Mouse (Mus musculus) liver, embryonic 15.5 days (tissue): ENCODE data around the gene Gm12185. TPM values are rescaled to one million over a fixed set of nuclear protein-coding genes. Genes with fewer than 3 reads are reported as not detected.
A peak's percentile ranks its signal among the peaks of the same experiment; 100 is the strongest.
"Not testable (repeated sequence)": the region's sequence is repeated elsewhere in the genome, so short reads cannot be mapped to it uniquely, and the experiment has no call there.

ENCODE experiments used
- ATAC-seq: fragments of 200-750 bp; cut with Nextera tagmentation; 2 replicates; pipeline ENCODE4 v1.8.0; 2017; ENCODE audit warnings: moderate number of reproducible peaks, mild to moderate bottlenecking, moderate library complexity; ENCODE audit not compliant: insufficient read depth
- H3K27ac ChIP-seq: fragments of 300-500 bp; sonication (generic); replicated peaks from 2 replicates; pipeline ENCODE4 v1.5.1; 2015; ENCODE audit warnings: mild to moderate bottlenecking, inconsistent platforms
- H3K27me3 ChIP-seq: fragments of 300-500 bp; sonication (generic); 2 replicates; pipeline ENCODE4 v1.6.1; 2015; ENCODE audit warnings: mild to moderate bottlenecking, inconsistent platforms
- H3K36me3 ChIP-seq: fragments of 300-500 bp; sonication (generic); replicated peaks from 2 replicates; pipeline ENCODE4 v1.6.1; 2015; ENCODE audit warnings: moderate library complexity, mild to moderate bottlenecking, inconsistent platforms
- H3K4me1 ChIP-seq: fragments of 300-500 bp; sonication (generic); replicated peaks from 2 replicates; pipeline ENCODE4 v1.6.1; 2015; ENCODE audit warnings: inconsistent platforms
- H3K4me2 ChIP-seq: fragments of 300-500 bp; sonication (generic); 2 replicates; pipeline ENCODE4 v1.6.1; 2015; ENCODE audit warnings: moderate library complexity, mild to moderate bottlenecking, inconsistent platforms
- H3K4me3 ChIP-seq: fragments of 300-500 bp; sonication (generic); replicated peaks from 2 replicates; pipeline ENCODE4 v1.5.1; 2015; ENCODE audit warnings: mild to moderate bottlenecking, inconsistent platforms
- H3K9ac ChIP-seq: fragments of 300-500 bp; sonication (generic); 2 replicates; pipeline ENCODE4 v1.6.1; 2015; ENCODE audit warnings: moderate library complexity, mild to moderate bottlenecking, inconsistent platforms
- H3K9me3 ChIP-seq: fragments of 300-500 bp; sonication (generic); replicated peaks from 2 replicates; pipeline ENCODE4 v1.6.1; 2016; ENCODE audit warnings: inconsistent platforms
- WGBS: fragments of 180-500 bp; shearing (Covaris S2); methylation state at CpG from one replicate; pipeline ENCODE4 v1.1.7; 2015; ENCODE audit warnings: mixed read lengths; ENCODE audit not compliant: insufficient replicate concordance; 5-methylcytosine and 5-hydroxymethylcytosine counted together
- polyA plus RNA-seq: library from polyadenylated mRNA; unstranded; fragments of >200 nt; fragmentation: Nextera tagmentation; extraction: Ambion mirVana; gene quantifications from 2 replicates; pipeline ENCODE4 v1.2.1, GENCODE M21; 2015

Gm12185 gene
- polyA plus RNA-seq, 1 experiment from 2014 or later, result 0.03 TPM

GRCm38 (mm10) chr11:48908459-48908858 is 83.6 kb downstream of the Gm12185 start:
- no peak overlapping the region for H3K4me2 ChIP-seq
- no peak overlapping the region for H3K9ac ChIP-seq
- no peak overlapping the region for H3K27ac ChIP-seq
- H3K27me3 ChIP-seq, result no peaks in the 10 kb centered on the region
- H3K9me3 ChIP-seq, result no peaks in the 10 kb centered on the region
- H3K4me1 ChIP-seq, result peaks cover 7% of the 10 kb centered on the region; the same call in 1 of the 2 replicates
- no peak overlapping the region for H3K4me3 ChIP-seq
- no peak for ATAC-seq
- 0% methylated on average over 1 of the region's 1 CpGs for WGBS
- no peaks in the 10 kb centered on the region for H3K36me3 ChIP-seq

- H3K9ac ChIP-seq, result no peak within 1 kb of the TSS
- H3K9me3 ChIP-seq, result no peaks in the 10 kb centered on the region
- no peak within 1 kb of the TSS for H3K4me3 ChIP-seq
- H3K27me3 ChIP-seq, result no peaks in the 10 kb centered on the region
- H3K36me3 ChIP-seq, result no peaks in the 10 kb centered on the region
- 0 out of 2 replicates have a peak within 1 kb of the TSS, but pooled peaks have one; percentile 31 for H3K27ac ChIP-seq
- no peak within 1 kb of the TSS for H3K4me2 ChIP-seq
- no peaks in the 10 kb centered on the region for H3K4me1 ChIP-seq
- WGBS, result 42% methylated on average over 2 of the region's 2 CpGs
- ATAC-seq, result no peak
These were observed 90.0 kb downstream of the Gm12185 start, which contains the start of gene Gm5431 for GRCm38 (mm10) chr11:48902021-48902420. TSS of gene Gm5431 (minus strand) at chr11:48902214.

GRCm38 (mm10) chr11:48901567-48901930 is 90.5 kb downstream of the Gm12185 start:
- H3K27ac ChIP-seq, result 0 out of 2 replicates have a peak overlapping the region, but pooled peaks have one; percentile 31
- WGBS, result 43% methylated on average over 1 of the region's 1 CpGs
- ATAC-seq, H3K36me3 ChIP-seq, H3K4me3 ChIP-seq, H3K4me1 ChIP-seq, H3K27me3 ChIP-seq, H3K4me2 ChIP-seq, H3K9me3 ChIP-seq, H3K9ac ChIP-seq: not testable (repeated sequence)

DNA sequence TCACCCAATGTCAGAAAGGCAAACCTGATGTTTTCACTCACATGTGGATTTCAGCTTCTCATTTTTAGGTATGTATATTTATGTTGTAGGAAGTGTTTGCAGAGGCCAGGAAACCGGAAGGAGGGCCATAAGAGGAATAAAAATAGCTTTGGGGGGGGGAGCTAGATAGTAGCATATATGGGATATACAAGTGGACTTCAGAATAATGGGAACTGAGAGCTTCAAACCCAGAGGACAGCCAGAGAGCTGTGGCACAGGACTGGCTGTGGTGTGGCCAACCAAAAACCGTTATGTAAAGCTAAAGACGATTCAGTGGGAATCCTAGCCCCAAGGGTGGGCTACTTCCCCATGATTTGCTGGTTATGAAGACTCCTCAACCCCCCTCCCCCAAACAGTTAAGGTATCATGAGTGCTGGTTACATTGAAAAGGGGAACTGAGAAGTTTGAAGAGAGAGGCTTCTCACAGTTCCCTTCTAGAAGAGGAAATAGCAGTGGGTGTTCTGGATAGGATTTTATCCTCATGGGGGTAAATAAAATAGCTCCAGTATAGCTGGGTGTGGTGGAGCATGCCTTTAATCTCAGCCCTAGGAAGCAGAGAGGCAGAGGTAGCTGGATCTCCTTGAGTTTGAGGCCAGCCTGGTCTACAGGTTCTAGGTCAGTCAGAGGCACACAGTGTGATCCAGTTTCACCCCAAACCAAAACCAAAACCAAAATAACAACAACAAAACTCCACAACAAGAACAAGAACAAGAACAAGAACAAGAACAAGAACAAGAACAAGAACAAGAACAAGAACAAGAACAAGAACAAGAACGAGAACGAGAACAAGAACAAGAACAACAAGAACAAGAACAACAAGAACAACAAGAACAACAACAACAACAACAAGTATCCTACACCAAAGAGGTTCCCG is 91.1 kb downstream of the Gm12185 start:
- not testable (repeated sequence) for ATAC-seq, H3K4me3 ChIP-seq, H3K4me1 ChIP-seq, H3K4me2 ChIP-seq, H3K27ac ChIP-seq, H3K9ac ChIP-seq, H3K27me3 ChIP-seq, H3K9me3 ChIP-seq, H3K36me3 ChIP-seq
- 36% methylated on average over 6 of the region's 6 CpGs for whole genome bisulfite sequencing

DNA sequence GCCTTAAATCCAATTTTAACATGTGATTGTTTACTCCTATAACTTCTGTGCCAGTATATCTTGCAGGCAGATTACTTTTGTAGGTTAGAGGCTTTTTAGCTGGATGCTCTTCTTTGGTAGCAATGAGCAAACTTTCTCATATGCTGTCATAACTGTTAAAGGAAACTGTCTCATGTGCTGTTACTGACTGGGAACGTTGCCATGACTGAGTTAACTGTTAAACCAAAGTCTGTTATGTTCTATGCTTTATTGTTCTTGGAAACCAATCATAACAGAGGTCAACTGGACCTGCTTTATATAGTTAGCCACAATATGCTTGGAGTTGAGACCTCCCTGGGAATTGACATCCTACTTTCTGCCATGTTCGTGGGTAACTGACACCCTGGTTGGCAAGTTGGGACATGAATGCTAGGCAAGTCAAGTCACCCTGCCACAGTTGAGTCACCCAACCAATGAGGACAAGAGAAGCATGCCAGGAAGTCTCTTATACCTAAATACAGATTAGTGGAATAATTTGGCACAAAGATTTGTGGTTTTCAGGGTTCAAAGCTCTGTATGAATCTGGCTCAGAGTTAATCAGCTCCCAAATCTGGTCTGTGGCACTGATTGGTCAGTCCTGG is 93.1 kb downstream of the Gm12185 start:
- Histone ChIP-seq H3K27ac (no peak overlapping the region), H3K27me3 (no peaks in the 10 kb centered on the region), H3K36me3 (no peaks in the 10 kb centered on the region), H3K9ac (no peak overlapping the region), H3K9me3 (no peaks in the 10 kb centered on the region), H3K4me2 (no peak overlapping the region), H3K4me1 (no peaks in the 10 kb centered on the region), H3K4me3 (no peak overlapping the region)
- no peak for ATAC-seq
- 46% methylated on average over 2 of the region's 2 CpGs for WGBS

- Histone ChIP-seq H3K9ac (no peak overlapping the region), H3K4me2 (no peak overlapping the region), H3K9me3 (no peaks in the 10 kb centered on the region), H3K4me3 (no peak overlapping the region), H3K36me3 (no peaks in the 10 kb centered on the region), H3K27ac (no peak overlapping the region), H3K27me3 (no peaks in the 10 kb centered on the region), H3K4me1 (peaks cover 33% of the 10 kb centered on the region)
- ATAC-seq, result no peak
- 89% methylated on average over 1 of the region's 1 CpGs for WGBS
These were observed 115.3 kb downstream of the Gm12185 start for GRCm38 (mm10) chr11:48876680-48877079.

- whole genome bisulfite sequencing, result 69% methylated on average over 1 of the region's 1 CpGs
- not testable (repeated sequence) for ATAC-seq
These were observed 116.6 kb downstream of the Gm12185 start for GRCm38 (mm10) chr11:48875343-48875837.

GRCm38 (mm10) chr11:48874465-48874864 is 117.6 kb downstream of the Gm12185 start:
- WGBS, result 0% methylated on average over 4 of the region's 4 CpGs
- Histone ChIP-seq H3K4me2 (peak overlapping the region; percentile 89), H3K27ac (peak overlapping the region; percentile 90), H3K4me3 (no peak overlapping the region), H3K9ac (no peak overlapping the region), H3K9me3 (no peaks in the 10 kb centered on the region), H3K36me3 (no peaks in the 10 kb centered on the region), H3K27me3 (no peaks in the 10 kb centered on the region), H3K4me1 (peaks cover 48% of the 10 kb centered on the region)
- ATAC-seq, result no peak

More at GRCm38 (mm10) chr11:48875343-48875837, 116.6 kb downstream of the Gm12185 start:
- H3K27me3 ChIP-seq, H3K9ac ChIP-seq, H3K4me3 ChIP-seq, H3K27ac ChIP-seq, H3K9me3 ChIP-seq, H3K4me2 ChIP-seq, H3K36me3 ChIP-seq: not testable (repeated sequence)
- H3K4me1 ChIP-seq, result peaks cover 40% of the 10 kb centered on the region

DNA sequence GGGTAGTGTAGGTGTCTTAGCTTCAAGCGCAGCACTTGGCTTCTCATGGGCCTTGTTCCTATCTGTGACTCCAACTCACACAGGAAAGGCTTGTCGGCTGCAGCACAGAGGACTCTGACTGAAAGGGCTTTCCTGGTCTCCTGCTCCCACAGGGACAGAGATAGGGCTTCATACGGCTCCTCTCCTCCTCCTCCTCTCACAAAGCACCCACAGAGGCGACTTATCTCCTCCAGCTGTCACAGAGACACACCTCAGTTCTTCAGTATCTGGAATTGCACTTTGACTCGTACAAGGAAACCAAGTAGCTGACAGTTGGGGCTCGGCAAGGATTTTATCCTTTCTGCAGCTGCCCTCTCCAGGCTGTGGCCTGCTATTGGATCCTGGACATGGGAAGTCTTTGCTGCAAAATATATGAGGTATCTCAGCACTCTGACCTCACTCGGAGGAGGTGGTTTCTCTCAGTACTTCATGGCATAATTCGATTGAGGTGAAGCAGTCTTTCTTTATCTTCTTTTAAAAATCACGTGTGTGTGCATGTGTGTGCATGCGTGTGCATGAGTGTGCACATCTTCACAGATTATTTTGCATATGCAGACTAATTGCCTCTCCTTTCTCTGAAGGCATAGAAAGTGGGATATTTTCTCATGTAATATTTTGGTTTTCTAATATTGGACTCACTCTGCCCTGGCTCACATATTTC is 118.3 kb downstream of the Gm12185 start:
- H3K36me3 ChIP-seq, result no peaks in the 10 kb centered on the region
- peak overlapping the region; percentile 89 for H3K4me2 ChIP-seq
- H3K9ac ChIP-seq, result no peak overlapping the region
- no peaks in the 10 kb centered on the region for H3K9me3 ChIP-seq
- ATAC-seq, result peak; percentile 72
- WGBS, result 12% methylated on average over 10 of the region's 10 CpGs
- H3K4me1 ChIP-seq, result peaks cover 55% of the 10 kb centered on the region
- H3K27ac ChIP-seq, result peak overlapping the region; percentile 90
- H3K4me3 ChIP-seq, result peak overlapping the region; percentile 26
- H3K27me3 ChIP-seq, result no peaks in the 10 kb centered on the region

- H3K36me3 ChIP-seq, result peaks cover 3% of the 10 kb centered on the region; the same call in 1 of the 2 replicates
- peak overlapping the region; percentile 89 for H3K4me2 ChIP-seq
- peak overlapping the region; percentile 90 for H3K27ac ChIP-seq
- 42% methylated on average over 7 of the region's 7 CpGs for WGBS
- H3K4me1 ChIP-seq, result peaks cover 63% of the 10 kb centered on the region
- no peaks in the 10 kb centered on the region for H3K9me3 ChIP-seq
- peak; percentile 11 for ATAC-seq
- H3K27me3 ChIP-seq, result no peaks in the 10 kb centered on the region
- H3K9ac ChIP-seq, result peak overlapping the region; percentile 74
- peak overlapping the region; percentile 71 for H3K4me3 ChIP-seq
These were observed 119.2 kb downstream of the Gm12185 start for GRCm38 (mm10) chr11:48872695-48873300.
